Mouse (Mus musculus): ENCODE results near the gene Rere. TPM values are rescaled to one million over a fixed set of nuclear protein-coding genes. Genes with fewer than 3 reads are reported as not detected.
"Not testable (repeated sequence)": the region's sequence is repeated elsewhere in the genome, so short reads cannot be mapped to it uniquely, and the experiment has no call there.

Gene Rere
- polyA plus RNA-seq, 1 experiment from 2014 or later, result 26.1 TPM

DNA sequence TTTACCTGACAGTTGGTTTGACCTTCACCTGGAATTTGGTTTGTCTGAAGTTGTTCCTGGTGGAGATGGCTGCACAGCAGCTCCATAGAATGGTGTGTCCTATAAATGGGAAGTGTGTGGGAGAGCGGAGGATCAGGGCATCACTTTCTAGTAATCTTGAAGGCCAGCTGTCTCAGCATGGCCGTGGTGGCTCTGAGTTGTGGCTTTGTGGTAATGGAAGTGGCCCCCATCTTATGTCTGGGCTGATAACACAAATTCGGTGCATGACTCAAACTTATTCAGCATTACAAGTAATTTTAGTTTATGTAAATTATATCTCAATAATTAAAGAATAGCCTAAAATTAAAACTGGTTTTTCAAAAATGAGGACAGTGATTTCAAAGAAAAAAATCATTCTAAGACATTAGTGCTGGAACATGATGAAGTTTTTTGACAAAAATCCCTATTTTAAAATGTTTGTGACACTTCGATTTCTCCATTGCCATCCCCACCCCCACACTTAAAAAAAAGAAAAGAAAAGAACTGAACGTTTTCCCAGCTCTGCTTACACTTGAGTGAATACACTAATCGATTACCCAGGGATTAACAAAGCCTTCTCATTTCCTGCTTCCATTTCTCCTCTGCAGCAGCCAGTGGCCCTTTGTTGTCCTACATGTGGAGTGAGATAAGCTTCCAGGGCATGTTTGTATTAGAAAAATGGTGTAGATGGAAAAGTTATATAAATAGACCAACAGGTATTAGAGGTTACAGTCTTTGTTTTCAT lies 180.2 kb downstream of the Rere start:
- no peak overlapping the region; the same call in 1 of the 2 replicates for H3K27ac ChIP-seq
- no peak overlapping the region for H3K4me2 ChIP-seq
- H3K27me3 ChIP-seq, result no peaks in the 10 kb centered on the region
- peaks cover 67% of the 10 kb centered on the region for H3K4me1 ChIP-seq
- H3K9ac ChIP-seq, result no peak overlapping the region
- H3K36me3 ChIP-seq (ENCODE audit: poor library complexity, severe bottlenecking), result no peaks in the 10 kb centered on the region
- H3K4me3 ChIP-seq, result no peak overlapping the region
- no peak for ATAC-seq
- WGBS, result 11% methylated on average over 6 of the region's 6 CpGs
- H3K9me3 ChIP-seq (replicated peaks), result no peaks in the 10 kb centered on the region

DNA sequence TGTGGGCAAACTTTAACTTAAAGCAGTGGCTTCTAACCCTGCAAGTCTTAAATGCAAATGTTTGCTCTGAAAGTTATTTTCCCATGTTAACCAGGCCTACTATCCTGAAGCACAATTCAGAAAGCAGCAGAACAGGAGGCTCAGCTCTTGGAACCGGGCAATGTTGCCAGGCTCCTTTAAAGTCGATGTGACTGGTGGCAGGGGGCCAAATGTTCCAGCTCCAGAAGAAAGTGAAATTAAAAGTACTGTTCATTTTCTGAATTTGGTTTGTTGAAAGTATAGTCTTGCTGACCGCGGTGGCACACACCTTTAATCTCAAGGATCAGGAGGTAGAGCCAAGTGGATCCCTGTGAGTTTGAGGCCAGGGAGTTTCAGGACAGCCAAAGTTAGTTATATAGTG lies 180.9 kb downstream of the Rere start:
- Histone ChIP-seq H3K27ac (no peak overlapping the region; the same call in 1 of the 2 replicates), H3K9ac (no peak overlapping the region), H3K36me3 (ENCODE audit: poor library complexity, severe bottlenecking) (no peaks in the 10 kb centered on the region), H3K4me3 (no peak overlapping the region), H3K9me3 (replicated peaks) (no peaks in the 10 kb centered on the region), H3K4me1 (peaks cover 59% of the 10 kb centered on the region), H3K27me3 (no peaks in the 10 kb centered on the region), H3K4me2 (no peak overlapping the region)
- WGBS, result 28% methylated on average over 4 of the region's 4 CpGs
- no peak for ATAC-seq

DNA sequence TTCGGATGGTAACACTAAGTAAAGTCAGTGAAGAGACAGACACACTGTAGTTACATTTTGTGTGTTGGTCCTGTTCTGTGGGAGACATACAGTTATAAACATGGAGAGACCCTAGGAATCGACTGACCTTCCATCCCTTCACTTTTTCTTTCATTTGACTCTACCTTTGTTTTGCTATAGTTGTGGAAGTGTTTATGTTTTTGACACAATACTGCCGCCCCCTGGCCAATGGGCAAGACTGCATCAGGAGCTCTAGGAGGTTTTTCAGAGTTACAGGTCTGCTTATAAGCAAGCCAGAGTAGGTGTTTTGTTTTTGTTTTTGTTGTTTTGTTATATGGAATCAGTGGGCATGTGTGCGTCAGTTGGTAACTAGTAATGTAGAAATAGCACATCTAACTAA lies 184.3 kb downstream of the Rere start:
- 40% methylated on average over 4 of the region's 4 CpGs for whole genome bisulfite sequencing
- peaks cover 36% of the 10 kb centered on the region for H3K4me1 ChIP-seq

DNA sequence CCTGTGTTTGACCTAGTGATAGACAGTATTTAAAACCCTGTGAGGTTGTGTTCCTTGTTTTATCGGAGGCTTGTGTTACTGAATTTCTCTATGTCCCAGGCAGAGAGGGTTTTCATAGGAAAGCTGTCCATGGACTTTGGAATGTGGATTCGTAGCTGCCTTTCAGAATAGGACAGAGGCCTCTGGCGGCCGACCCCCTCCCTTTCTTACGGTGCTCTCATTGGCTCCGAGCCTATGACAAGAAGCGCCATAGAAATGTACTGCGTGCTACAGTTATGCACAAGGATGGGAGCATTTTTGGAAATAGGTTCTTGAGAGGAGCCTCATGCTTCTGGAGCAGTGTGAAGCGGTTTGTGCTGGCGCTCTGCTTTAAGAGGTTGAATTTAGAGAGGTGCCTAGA lies 187.8 kb downstream of the Rere start:
- Histone ChIP-seq H3K4me2 (no peak overlapping the region), H3K9ac (no peak overlapping the region), H3K4me1 (peaks cover 34% of the 10 kb centered on the region), H3K36me3 (ENCODE audit: poor library complexity, severe bottlenecking) (peaks cover 17% of the 10 kb centered on the region), H3K27me3 (no peaks in the 10 kb centered on the region), H3K27ac (no peak overlapping the region), H3K4me3 (no peak overlapping the region), H3K9me3 (replicated peaks) (no peaks in the 10 kb centered on the region)
- ATAC-seq, result no peak
- WGBS, result 65% methylated on average over 10 of the region's 10 CpGs

More for the DNA sequence above, 184.3 kb downstream of the Rere start:
- no peak overlapping the region for H3K4me3 ChIP-seq
- ATAC-seq, result no peak
- H3K36me3 ChIP-seq (ENCODE audit: poor library complexity, severe bottlenecking), result peaks cover 12% of the 10 kb centered on the region
- no peak overlapping the region for H3K27ac ChIP-seq
- H3K4me2 ChIP-seq, result no peak overlapping the region
- H3K9me3 ChIP-seq (replicated peaks), result no peaks in the 10 kb centered on the region
- H3K9ac ChIP-seq, result no peak overlapping the region
- no peaks in the 10 kb centered on the region for H3K27me3 ChIP-seq

DNA sequence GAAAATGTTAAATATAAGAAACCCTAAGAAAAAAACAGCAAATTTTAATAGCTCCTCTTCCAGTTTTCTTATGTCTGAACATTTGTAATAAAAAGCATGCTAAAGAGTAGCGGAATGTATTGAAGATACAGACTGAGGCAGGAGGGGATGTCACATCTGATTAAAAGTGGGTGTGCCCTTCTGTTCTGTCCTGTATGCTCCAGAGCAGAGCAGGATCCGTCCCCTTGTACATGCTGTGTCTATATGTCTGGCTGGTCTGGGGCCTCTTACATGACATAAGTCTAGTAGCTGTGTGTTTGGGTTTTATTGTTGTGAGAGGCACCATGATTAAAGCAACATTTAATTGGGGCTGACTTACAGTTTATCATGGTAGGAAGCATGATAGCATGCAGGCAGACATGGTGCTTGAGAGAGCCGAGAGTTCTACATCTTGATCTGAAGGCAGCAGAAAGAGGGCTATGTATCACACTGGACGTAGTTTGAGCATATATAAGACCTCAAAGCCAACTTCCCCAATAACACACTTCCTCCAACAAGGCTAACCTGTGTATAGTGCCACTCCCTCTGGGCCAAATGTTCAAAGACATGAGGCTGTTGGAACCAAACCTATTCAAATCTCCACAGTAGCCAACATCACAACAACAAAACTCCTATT lies 189.4 kb downstream of the Rere start:
- whole genome bisulfite sequencing, result 86% methylated on average over 4 of the region's 4 CpGs
- H3K36me3 ChIP-seq (ENCODE audit: poor library complexity, severe bottlenecking), result peaks cover 21% of the 10 kb centered on the region
- no peak overlapping the region for H3K27ac ChIP-seq
- no peak overlapping the region for H3K4me3 ChIP-seq
- H3K4me1 ChIP-seq, result peaks cover 23% of the 10 kb centered on the region
- no peak overlapping the region for H3K9ac ChIP-seq
- no peaks in the 10 kb centered on the region for H3K27me3 ChIP-seq
- H3K4me2 ChIP-seq, result no peak overlapping the region
- no peaks in the 10 kb centered on the region for H3K9me3 ChIP-seq (replicated peaks)
- ATAC-seq, result no peak

DNA sequence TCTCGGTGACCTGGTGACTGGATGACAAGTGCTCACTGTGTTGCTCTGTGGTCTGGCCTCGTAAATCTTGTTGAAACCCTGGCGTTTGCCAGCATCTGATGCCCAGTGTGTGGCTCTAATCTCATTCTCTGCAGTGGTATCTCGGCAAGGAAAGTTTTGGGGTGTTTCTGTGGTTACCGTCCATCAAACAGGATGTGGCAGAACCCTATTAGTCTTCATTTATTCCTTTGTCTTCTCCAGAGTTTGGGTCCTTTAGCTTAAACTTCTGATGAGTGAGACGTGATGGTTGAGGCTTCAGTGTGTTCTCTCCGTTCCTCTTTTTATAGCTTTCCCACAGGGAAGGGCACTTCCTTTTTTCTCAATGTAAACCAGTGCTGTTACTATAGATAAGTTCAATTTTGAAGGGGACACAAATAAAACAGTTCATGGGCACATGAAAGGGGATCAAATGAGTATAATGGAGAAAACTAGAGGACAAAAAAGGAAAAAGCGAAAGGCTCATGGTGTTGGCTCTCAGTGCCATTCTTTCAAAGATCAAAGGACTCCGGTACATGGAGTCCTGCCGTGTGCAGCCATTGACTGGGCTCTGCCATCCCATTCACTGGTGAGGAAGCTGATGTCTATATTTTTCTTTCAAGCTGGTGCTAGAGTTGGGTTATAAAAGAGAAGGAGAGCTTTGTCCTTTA lies 191.4 kb downstream of the Rere start:
- no peak for ATAC-seq
- 8% methylated on average over 10 of the region's 10 CpGs for WGBS
- Histone ChIP-seq H3K4me3 (no peak overlapping the region), H3K4me2 (no peak overlapping the region), H3K27ac (peak overlapping the region; percentile 49), H3K9me3 (replicated peaks) (no peaks in the 10 kb centered on the region), H3K27me3 (no peaks in the 10 kb centered on the region), H3K9ac (no peak overlapping the region), H3K36me3 (ENCODE audit: poor library complexity, severe bottlenecking) (peaks cover 34% of the 10 kb centered on the region), H3K4me1 (peaks cover 23% of the 10 kb centered on the region)

DNA sequence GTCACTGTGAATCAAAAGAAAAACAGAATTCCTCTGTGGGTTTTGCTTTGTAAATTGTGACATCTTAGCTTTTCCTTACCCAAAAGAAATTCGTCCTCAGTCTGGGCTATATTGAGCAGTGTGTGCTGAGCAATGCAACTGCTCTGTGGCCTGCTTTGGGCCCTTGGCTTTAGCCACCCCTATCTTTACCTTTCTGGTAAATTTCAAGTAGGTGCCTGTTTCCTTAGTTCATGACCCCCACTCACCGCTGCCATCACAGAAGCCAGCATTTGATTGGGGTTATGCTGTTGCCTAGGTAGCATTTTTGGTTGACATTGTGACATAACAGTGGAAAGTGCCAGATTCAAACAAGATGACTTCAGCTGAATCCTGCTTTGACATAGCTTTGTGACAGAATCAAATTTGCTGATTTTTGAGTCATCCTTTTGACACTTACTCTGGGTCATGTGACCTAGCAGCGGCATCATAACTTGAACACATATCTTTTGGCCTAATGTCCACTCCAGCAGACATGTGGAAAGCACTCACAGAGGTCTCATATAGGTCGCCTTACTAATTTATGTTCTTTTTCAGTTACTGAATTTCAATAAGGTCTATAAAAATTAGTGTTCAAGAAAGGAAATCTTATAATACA lies 192.1 kb downstream of the Rere start:
- Histone ChIP-seq H3K4me2 (no peak overlapping the region), H3K4me3 (no peak overlapping the region), H3K9me3 (replicated peaks) (no peaks in the 10 kb centered on the region), H3K27ac (peak overlapping the region; percentile 49), H3K36me3 (ENCODE audit: poor library complexity, severe bottlenecking) (peaks cover 37% of the 10 kb centered on the region), H3K4me1 (peaks cover 23% of the 10 kb centered on the region), H3K27me3 (no peaks in the 10 kb centered on the region), H3K9ac (no peak overlapping the region)
- WGBS, result 64% methylated on average over 4 of the region's 4 CpGs
- no peak for ATAC-seq

DNA sequence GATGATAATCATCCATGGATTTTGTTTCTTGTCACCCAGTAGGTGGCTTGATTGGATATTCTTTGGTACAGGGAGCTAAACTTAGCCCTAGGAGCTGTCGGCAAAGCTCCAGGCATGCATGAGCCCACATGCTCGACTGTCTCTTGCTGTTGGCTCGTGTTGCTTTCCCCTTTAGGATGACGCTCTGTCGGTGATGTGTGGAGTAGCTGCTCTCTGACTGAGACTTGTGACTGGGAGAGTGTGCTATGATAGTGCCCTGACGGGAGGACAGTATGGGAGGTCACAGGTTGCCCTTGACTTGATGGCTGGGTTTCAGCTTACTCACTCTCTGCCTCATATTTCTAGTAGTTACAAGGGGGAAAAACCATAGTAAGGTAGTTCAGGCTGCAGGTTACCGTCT lies 192.6 kb downstream of the Rere start:
- no peak for ATAC-seq
- H3K27ac ChIP-seq, result no peak overlapping the region

DNA sequence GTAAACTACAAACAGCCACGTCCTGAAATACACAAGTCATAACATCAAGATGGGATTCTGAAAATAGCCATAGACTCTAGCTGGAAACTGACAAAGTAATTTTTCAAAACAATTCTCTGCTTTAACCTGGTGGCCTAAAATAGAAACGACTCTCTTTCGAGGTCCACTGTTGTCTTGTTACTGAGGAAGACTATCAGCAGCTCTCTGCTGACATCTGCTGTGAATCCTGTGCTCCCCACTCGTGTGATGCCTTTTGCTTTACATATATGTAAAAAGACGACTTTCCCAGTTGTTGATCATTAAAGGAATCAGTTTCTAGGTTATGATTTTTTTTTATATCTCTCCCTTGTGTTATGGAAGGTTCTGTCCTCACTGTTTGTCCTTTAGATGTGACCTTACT lies 194.8 kb downstream of the Rere start:
- Histone ChIP-seq H3K27me3 (no peaks in the 10 kb centered on the region), H3K27ac (no peak overlapping the region), H3K4me2 (no peak overlapping the region), H3K9me3 (replicated peaks) (no peaks in the 10 kb centered on the region), H3K36me3 (ENCODE audit: poor library complexity, severe bottlenecking) (peaks cover 38% of the 10 kb centered on the region), H3K4me1 (peaks cover 19% of the 10 kb centered on the region), H3K9ac (no peak overlapping the region), H3K4me3 (no peak overlapping the region)
- WGBS, result 71% methylated on average over 5 of the region's 5 CpGs
- ATAC-seq, result no peak

More for the DNA sequence above, 192.6 kb downstream of the Rere start:
- Histone ChIP-seq H3K4me3 (no peak overlapping the region), H3K36me3 (ENCODE audit: poor library complexity, severe bottlenecking) (peaks cover 36% of the 10 kb centered on the region), H3K4me2 (no peak overlapping the region), H3K4me1 (peaks cover 23% of the 10 kb centered on the region), H3K9ac (no peak overlapping the region), H3K9me3 (replicated peaks) (no peaks in the 10 kb centered on the region), H3K27me3 (no peaks in the 10 kb centered on the region)
- 72% methylated on average over 7 of the region's 7 CpGs for WGBS

DNA sequence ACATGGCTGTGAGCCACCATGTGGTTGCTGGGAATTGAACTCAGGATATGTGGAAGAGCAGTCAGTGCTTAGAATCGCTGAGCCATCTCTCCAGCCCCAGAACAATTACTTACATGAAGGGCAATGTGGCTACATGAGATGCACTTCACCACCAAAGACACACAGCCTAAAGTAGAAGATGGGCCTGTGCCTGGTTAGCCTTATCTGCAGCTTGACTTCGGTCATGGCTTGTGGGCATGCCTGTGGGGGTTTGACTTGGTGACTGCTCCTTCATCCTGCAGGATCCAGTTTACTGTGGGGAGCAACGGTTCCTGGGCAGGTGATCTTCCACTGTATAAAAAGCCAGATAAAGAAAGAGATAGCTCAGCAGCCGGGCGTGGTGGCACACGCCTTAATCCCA lies 196.6 kb downstream of the Rere start:
- Histone ChIP-seq H3K36me3 (ENCODE audit: poor library complexity, severe bottlenecking) (peaks cover 50% of the 10 kb centered on the region), H3K9ac (no peak overlapping the region), H3K9me3 (replicated peaks) (no peaks in the 10 kb centered on the region), H3K4me1 (peaks cover 12% of the 10 kb centered on the region), H3K27ac (no peak overlapping the region), H3K4me2 (no peak overlapping the region), H3K27me3 (no peaks in the 10 kb centered on the region), H3K4me3 (no peak overlapping the region)
- 96% methylated on average over 6 of the region's 6 CpGs for WGBS
- no peak for ATAC-seq

DNA sequence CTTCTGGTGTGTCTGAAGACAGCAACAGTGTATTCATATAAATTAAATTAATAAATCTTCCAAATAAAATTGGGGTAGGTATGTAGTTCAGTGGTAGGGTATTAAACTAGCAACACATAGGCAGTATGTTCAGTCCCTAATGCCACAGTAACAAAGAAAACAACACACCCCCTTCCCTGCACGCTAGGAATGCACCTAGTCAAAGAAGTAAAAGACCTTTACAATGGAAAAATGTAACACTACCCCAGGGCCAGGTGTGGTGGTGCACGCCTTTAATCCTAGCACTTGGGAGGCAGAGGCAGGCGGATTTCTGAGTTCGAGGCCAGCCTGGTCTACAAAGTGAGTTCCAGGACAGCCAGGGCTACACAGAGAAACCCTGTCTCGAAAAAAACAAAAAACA lies 201.6 kb downstream of the Rere start:
- H3K4me2 ChIP-seq; H3K4me3 ChIP-seq; ATAC-seq; H3K27ac ChIP-seq; H3K9me3 ChIP-seq (replicated peaks); H3K27me3 ChIP-seq; H3K9ac ChIP-seq: not testable (repeated sequence)
- Histone ChIP-seq H3K4me1 (peaks cover 26% of the 10 kb centered on the region), H3K36me3 (ENCODE audit: poor library complexity, severe bottlenecking) (peaks cover 31% of the 10 kb centered on the region)
- 91% methylated on average over 5 of the region's 5 CpGs for WGBS

DNA sequence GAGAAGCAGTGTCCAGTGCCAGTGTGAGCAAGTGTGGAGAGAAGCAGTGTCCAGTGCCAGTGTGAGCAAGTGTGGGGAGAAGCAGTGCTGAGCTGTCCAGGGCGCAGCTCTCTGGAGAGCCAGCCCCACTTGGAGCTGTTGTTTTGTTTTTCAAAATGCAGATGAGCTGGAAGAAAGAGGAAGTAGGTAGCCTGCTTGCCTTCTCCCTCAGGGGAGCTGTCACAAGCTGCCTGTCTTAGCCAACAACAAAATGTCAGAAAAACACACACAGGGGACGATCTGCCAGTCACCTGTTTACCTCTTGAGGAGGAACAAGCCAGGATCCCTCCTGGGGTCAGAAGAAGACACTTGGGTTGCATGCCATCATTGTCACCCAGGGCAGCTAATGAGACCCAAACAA lies 204.7 kb downstream of the Rere start:
- ATAC-seq, result no peak
- 0 out of 2 replicates have a peak overlapping the region, but pooled peaks have one; percentile 27 for H3K27ac ChIP-seq

More for the DNA sequence above, 204.7 kb downstream of the Rere start:
- Histone ChIP-seq H3K4me1 (peaks cover 39% of the 10 kb centered on the region), H3K4me2 (no peak overlapping the region), H3K4me3 (no peak overlapping the region), H3K9me3 (replicated peaks) (no peaks in the 10 kb centered on the region), H3K27me3 (no peaks in the 10 kb centered on the region), H3K9ac (no peak overlapping the region), H3K36me3 (ENCODE audit: poor library complexity, severe bottlenecking) (peaks cover 12% of the 10 kb centered on the region; the same call in 1 of the 2 replicates)
- WGBS, result 38% methylated on average over 2 of the region's 2 CpGs
